Mouse (Mus musculus): ENCODE data around the gene Mcfd2. TPM values are rescaled to one million over a fixed set of nuclear protein-coding genes. Genes with fewer than 3 reads are reported as not detected.
A peak's percentile ranks its signal among the peaks of the same experiment; 100 is the strongest.

The Mcfd2 gene
- total RNA-seq, 2 experiments from 2014 or later: 19.0 to 20.9 TPM

DNA sequence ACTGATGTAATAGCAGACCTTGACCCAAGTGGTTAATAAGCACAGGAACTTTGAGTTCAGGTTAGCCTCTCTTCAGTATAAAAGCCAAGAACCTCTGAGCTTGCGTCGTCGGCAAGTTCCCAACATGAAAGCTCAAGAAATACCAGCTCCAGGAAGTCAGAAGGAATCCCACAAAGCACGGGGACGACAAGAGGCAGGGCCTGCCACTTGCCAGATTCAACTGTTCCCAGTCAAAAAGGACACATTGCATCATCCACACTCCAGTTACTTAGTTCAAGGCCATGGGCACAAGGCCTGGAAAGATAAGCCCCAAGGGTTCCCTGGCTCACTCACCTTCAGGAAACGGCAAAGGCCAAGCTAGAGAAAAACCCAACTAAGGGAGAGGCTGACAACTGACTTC lies 2.3 kb downstream of the Mcfd2 start:
- DNase-seq: no peak
- intact Hi-C loops (cut with DNase I; ENCODE audit: low total_unique reads): no loop called here

DNA sequence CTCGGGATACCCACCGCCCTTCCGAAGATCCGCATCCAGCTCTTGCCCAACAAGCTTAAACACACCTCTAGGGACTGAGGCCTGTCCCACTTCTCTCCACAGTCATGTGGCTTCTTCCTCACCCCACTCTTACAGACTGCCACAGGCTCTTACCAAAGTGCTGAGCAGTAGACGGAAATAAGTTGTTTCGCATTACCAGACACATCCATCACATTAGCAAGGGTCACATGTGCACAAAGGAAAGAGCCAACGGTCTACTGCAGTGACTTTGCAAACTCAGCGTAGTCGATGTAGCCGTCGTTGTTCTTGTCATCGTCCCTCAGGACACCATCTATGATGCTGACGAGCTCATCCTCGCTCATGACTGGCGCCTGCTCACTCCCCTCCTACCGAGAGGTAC lies 10.1 kb downstream of the Mcfd2 start:
- intact Hi-C loops (cut with DNase I; ENCODE audit: low total_unique reads): no loop called here
- DNase-seq: no peak

DNA sequence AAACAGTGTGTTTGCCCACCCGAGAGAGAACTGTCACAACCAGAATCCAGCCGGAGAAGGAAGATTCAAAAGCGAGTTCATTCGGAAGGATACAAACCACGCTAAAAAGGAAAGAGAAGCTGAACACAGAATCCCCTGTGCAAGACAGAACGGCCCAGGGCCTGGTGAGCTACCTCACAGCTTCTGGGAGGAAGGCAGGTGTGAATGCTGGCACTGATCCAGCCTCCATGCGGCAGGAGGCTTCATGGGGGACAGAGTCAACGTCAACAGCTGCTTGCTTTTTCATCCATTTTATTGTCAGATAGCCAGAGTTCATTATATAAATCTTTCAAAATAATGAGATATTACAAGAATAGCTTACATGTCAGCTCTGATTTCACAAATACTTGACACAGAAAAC lies 11.4 kb downstream of the Mcfd2 start:
- DNase-seq: no peak

DNA sequence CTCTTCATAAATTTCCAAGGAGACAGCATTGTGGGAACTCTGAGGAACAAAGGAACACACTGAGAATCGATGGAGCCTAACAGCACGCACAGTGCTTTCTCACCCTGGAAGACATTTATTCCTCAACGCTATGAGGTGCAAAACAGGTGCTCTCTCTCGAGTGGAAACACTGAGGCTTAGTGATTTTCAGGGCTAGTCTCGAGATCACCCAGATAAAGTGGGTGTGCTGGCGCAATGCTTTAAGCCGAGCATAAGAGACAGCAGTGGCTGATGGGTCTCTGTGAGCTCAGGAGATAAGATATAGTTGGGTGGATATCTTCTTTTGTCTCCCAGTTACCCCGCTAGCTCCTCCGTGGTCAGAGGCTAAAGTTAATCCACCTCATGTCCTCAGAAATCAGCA lies 19.6 kb downstream of the Mcfd2 start:
- DNase-seq: no peak
- intact Hi-C loops (cut with DNase I; ENCODE audit: low total_unique reads): loop anchor here (5.0 kb wide), 1 partner anchor 339 kb away; no protein-coding TSS in a partner anchor

More for the DNA sequence above, 11.4 kb downstream of the Mcfd2 start:
- intact Hi-C loops (cut with DNase I; ENCODE audit: low total_unique reads): loop anchor here (5.0 kb wide), 1 partner anchor 217 kb away; no protein-coding TSS in a partner anchor

DNA sequence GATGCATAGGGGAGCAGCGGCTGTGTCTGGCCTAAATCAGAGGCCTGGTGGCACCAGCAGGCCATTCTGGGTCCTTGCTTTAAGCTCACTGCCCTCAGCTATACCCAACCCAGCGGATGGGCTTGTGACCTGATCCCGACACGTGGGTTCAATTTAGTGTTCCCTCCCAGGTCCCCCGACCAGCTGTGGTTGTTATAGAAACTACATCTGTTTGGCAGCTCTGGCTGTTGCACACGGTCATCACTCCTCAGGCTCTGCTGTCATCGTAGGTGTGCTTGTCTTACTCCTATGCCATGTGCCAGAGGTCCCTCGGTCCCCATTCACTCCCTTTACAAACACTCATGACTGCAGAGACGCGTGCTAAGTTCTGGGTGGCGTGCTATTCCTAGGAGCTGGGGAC lies 27.9 kb downstream of the Mcfd2 start:
- DNase-seq: no peak
- intact Hi-C loops (cut with DNase I; ENCODE audit: low total_unique reads): no loop called here

DNA sequence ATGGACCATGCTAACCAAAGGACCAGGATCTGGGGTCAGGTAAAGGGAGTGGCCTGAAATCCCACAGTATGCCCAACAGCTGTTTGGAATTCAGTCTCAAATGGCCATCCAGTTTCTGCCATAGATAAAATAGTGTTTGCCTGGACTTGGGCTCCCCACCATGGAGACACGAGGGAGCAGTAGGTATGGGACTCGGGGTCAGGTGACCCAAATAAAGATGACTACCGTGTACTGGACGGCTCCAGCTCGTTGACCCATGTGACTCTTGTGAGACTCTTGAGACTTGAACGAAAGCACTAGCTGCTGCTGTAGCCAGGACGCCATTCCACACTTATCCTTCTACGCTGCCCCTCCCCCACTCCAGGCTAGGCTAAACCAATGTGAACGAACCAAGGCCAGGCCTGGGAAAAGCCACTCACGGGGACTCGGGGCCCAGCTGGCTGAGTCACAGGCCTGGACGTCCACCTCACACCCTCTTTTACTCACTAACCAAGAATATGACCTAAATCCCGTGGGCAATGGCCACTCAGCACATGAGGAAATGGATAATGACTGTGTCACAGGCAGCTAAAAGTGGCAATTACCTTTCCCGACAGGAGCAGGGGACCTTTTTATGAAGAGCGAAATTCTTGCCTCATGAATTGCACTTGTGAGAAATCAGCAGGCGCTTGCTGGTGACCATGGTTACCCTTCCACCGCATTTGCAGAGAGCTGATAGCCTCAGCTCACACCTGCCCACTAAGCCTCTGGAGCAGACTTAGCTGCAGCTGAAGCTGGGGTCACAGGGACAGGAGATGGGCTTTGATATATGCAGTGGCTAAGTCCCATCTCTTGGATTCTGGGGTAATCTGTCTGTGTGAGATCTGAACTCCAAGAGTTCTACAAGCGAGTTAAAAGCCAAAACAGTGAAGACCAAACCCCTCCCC lies 28.7 kb downstream of the Mcfd2 start:
- no peak for DNase-seq
- intact Hi-C loops (cut with DNase I; ENCODE audit: low total_unique reads): no loop called here

DNA sequence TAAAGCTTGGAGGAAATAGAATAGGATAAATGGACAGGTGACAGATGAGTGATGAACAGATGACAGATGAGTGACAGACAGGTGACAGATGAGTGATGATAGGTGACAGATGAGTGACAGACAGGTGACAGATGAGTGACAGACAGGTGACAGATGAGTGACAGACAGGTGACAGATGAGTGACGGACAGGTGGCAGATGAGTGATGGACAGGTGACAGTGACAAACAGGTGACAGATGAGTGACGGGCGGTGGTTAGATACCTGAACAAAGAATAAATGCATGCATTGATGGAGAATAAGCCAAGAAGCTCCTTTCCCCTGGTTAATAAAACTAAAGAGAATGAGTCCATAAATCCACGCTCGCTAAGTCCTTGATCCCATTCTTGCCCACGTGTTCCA lies 30.7 kb downstream of the Mcfd2 start:
- DNase-seq: no peak
- intact Hi-C loops (cut with DNase I; ENCODE audit: low total_unique reads): no loop called here

DNA sequence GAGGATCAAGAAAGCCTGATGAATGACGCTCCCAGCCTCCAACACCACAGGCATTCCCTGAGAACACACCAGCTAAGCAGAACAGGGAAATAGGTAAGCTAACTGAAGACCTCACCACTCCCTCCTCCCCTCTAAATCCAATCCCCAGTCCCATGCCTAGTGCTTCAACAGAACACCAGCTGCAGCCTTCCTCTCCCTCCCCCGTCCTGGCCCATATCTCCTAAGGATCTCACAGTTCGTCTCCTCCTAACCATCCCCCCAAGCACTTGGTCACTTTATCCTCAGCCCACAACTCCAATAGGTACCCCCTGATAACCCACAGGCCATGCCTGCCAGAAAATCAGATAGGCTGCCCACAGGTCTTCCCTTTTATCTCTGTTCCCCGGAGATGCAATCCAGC lies 37.9 kb downstream of the Mcfd2 start:
- intact Hi-C loops (cut with DNase I; ENCODE audit: low total_unique reads): no loop called here
- no peak for DNase-seq

DNA sequence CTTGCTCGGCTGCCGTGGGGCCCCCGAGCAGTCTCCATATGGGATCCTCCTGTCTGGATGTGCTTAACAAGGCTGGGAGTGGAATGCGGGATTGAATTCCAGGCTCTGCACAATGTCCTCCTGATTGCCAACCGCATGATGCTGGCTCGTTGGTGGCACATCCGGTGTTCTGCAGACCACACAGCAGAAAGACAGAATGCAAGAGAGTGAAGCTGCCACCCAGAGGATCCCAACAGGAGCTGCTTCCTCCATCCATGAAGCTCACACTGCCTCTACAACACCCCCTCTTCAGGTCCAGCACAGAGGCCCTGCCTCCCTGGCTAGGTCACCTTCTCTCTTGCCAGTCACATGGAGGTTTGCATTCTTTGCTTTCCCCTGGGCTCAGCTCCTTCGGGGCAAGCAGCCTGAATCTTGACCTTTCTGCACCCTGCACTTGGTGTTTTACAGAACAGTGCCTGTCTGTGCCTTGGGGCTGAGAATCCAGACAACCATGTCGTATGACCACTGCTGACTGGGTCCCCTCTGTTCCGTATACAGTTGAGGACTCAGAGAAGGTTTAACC lies 39.6 kb downstream of the Mcfd2 start:
- DNase-seq: peak; percentile 13
- intact Hi-C loops (cut with DNase I; ENCODE audit: low total_unique reads): no loop called here

DNA sequence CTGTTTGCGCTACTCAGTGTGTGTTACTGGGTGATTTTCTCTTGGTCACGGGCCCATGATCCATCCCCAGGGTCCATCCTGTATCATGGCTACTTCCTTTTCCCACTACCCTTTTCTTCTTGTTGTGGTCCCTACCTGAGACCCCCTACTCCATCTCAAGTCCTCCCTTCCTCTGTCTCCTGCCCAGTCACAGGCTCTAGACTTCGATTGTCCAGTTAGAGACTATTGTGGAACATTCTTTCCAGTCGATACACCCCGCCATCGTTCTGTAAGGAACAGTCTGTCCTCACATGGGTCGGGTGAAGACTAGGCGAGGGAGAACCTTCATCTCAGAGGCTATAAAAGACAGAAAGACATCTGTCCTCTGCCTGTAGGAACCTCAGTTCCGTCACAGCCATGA lies 40.4 kb downstream of the Mcfd2 start:
- intact Hi-C loops (cut with DNase I; ENCODE audit: low total_unique reads): no loop called here
- no peak for DNase-seq

DNA sequence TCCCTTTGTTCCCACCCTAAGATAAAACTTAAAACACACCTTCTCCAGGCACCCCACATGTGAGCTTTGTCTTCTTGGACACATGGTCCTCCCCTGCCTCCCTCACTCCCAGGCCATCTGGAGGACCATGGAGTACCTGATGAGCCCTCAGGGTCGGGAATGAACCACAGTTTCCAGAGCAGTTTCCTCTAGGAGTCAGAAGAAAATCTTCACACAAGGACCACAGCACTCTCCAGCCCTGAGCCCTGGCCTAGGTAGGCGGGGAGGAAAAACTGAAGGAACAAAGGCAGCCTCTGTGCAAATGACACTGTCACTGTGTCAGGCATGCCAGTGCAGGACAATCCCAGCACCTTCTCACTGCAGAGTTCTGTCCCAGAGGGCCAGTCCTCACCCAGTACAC lies 41.3 kb downstream of the Mcfd2 start:
- intact Hi-C loops (cut with DNase I; ENCODE audit: low total_unique reads): no loop called here
- no peak for DNase-seq

DNA sequence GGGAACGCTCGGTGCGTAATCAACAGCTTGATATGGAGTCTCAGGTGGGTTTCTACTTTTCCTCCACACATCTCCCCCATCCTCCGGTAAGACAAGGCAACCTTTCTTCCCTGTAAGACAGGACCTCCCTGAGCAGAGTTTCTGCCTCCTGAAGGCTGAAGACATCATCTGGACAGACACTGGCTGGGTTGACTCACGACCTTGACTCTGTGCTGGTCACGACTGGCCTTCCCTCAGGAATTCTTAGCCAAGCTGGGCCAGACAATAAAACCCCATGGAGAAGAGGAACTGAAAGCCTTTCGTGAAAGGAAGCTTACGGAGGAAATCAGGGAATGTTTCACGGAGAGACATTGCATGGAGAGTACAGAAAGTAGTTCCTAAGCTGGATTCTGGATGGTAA lies 46.3 kb downstream of the Mcfd2 start:
- intact Hi-C loops (cut with DNase I; ENCODE audit: low total_unique reads): no loop called here

DNA sequence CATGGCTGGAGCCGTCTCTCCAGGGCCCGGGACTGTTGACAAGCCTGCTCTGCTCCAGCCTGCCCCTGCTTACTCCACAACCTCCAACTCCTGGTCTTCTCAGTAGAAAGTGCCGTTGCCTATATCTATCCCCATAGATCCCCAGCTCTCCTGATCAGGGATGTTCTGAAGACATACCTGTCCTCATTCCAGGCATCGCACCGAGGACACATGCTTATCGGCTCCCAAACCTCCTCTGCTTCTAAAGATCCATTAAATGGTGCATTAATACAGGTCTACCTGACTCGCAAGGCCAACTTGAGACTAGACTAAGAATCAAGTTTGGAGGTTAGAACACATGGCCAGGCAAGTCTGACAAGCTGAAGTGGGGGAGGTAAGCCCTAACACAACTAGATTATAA lies 51.2 kb downstream of the Mcfd2 start:
- intact Hi-C loops (cut with DNase I; ENCODE audit: low total_unique reads): no loop called here

More for the DNA sequence above, 46.3 kb downstream of the Mcfd2 start:
- no peak for DNase-seq

DNA sequence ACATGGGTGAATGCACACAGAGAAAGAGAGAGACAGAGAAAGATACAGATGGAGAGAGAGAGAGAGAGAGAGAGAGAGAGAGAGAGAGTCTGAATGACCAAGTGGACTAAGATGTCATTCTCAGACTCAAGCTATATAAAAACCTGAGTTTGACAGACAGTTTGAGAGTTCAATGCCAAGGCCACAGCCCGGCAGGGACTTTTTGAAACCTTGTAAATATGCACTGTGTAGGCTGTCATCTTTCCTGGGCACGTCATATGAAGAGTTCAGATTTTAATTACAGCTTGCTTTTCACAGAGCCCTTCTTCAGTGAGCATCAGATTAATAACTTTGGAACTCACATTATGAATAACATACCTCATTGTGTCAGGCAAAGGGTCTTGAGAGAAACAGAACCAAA lies 55.2 kb downstream of the Mcfd2 start:
- intact Hi-C loops (cut with DNase I; ENCODE audit: low total_unique reads): no loop called here

More for the DNA sequence above, 51.2 kb downstream of the Mcfd2 start:
- DNase-seq: no peak

DNA sequence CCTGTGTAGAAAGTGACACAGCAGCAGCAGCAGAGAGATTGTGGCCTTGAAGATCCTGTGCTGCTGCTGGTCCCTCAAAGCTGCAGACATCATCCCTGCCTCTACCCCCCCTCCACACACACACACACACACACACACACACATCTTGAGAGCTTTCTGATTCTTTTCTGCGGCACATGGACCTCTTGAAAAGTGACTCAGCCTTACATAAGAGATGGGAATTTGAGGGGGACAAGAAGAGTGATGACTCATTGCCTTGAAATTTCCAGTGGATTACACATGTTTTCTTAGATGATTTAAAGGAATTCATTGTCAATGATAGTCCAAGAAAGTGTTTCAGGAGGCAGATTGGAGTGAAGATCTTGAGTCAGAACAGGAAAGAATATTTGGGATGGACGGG lies 58.9 kb downstream of the Mcfd2 start:
- intact Hi-C loops (cut with DNase I; ENCODE audit: low total_unique reads): no loop called here

More for the DNA sequence above, 55.2 kb downstream of the Mcfd2 start:
- DNase-seq: no peak

More for the DNA sequence above, 58.9 kb downstream of the Mcfd2 start:
- no peak for DNase-seq

Other genes starting within 250 kb of the Mcfd2 start
- 1 to 10 TPM; 2.1 to 2.9 TPM for gene Pigf, start 240.5 kb downstream of the Mcfd2 start, total RNA-seq (2021)
- 10 to 100 TPM; 27.1 to 31.1 TPM for gene Cript, start 240.4 kb downstream of the Mcfd2 start, total RNA-seq (2021)
- 10 to 100 TPM; 11.3 to 14.0 TPM for gene Socs5, start 158.3 kb downstream of the Mcfd2 start, total RNA-seq (2021)
- gene Ttc7, start 17.0 kb upstream of the Mcfd2 start, total RNA-seq (2021): 10 to 100 TPM; 13.2 to 14.5 TPM
- gene Stpg4, start 161.8 kb upstream of the Mcfd2 start, total RNA-seq (2021): not detected
- 100 to 1,000 TPM; 175 to 251 TPM for gene Calm2, start 181.0 kb upstream of the Mcfd2 start, total RNA-seq (2021)